Mouse (Mus musculus) limb, embryonic 14.5 days (tissue): ENCODE results near the gene Nol11. TPM values are rescaled to one million over a fixed set of nuclear protein-coding genes. Genes with fewer than 3 reads are reported as not detected.

ENCODE experiments used
- ATAC-seq: fragments of 200-750 bp; cut with Nextera tagmentation; 2 replicates; pipeline ENCODE4 v1.8.0; 2017; ENCODE audit warnings: low read depth, moderate number of reproducible peaks, moderate TSS enrichment; ENCODE audit not compliant: low FRiP score
- DNase-seq: peaks from one replicate; pipeline ENCODE4 v3.0.0-alpha.2; 2015; ENCODE audit warnings: low spot score
- H3K27ac ChIP-seq: fragments of 300-500 bp; sonication (generic); replicated peaks from 2 replicates; pipeline ENCODE4 v1.5.1; 2014; ENCODE audit warnings: low read depth, mild to moderate bottlenecking, low read length, moderate library complexity, mixed read lengths
- H3K27me3 ChIP-seq: fragments of 300-500 bp; sonication (generic); 2 replicates; pipeline ENCODE4 v1.6.1; 2014; ENCODE audit warnings: low read length, mixed read lengths; ENCODE audit not compliant: control insufficient read depth, insufficient read depth
- H3K36me3 ChIP-seq: fragments of 300-500 bp; sonication (generic); 2 replicates; pipeline ENCODE4 v1.6.1; 2014; ENCODE audit warnings: mild to moderate bottlenecking, low read length, moderate library complexity, mixed read lengths; ENCODE audit not compliant: control insufficient read depth, insufficient read depth
- H3K4me1 ChIP-seq: fragments of 300-500 bp; sonication (generic); 2 replicates; pipeline ENCODE4 v1.6.1; 2014; ENCODE audit warnings: antibody characterized with exemption, low read length, mixed read lengths; ENCODE audit not compliant: control insufficient read depth, insufficient read depth
- H3K4me2 ChIP-seq: fragments of 300-500 bp; sonication (generic); replicated peaks from 2 replicates; pipeline ENCODE4 v1.6.1; 2014; ENCODE audit warnings: low read depth, mild to moderate bottlenecking, low read length, moderate library complexity; ENCODE audit not compliant: severe bottlenecking
- H3K4me3 ChIP-seq: fragments of 300-500 bp; sonication (generic); replicated peaks from 2 replicates; pipeline ENCODE4 v1.5.1; 2014; ENCODE audit warnings: low read length
- H3K9ac ChIP-seq: fragments of 300-500 bp; sonication (generic); 2 replicates; pipeline ENCODE4 v1.6.1; 2014; ENCODE audit warnings: mild to moderate bottlenecking, low read depth, low read length, moderate library complexity; ENCODE audit not compliant: severe bottlenecking
- H3K9me3 ChIP-seq: fragments of 300-500 bp; sonication (generic); 2 replicates; pipeline ENCODE4 v1.6.1; 2016; ENCODE audit warnings: low read length; ENCODE audit not compliant: control insufficient read depth
- POLR2A ChIP-seq: fragments of 200-500 bp; IDR thresholded peaks from 2 replicates; pipeline ENCODE4 v1.8.0; 2012; ENCODE audit warnings: inconsistent platforms, mild to moderate bottlenecking, moderate library complexity, borderline replicate concordance; ENCODE audit not compliant: insufficient read depth, insufficient read length; ENCODE audit errors: extremely low read depth
- WGBS: fragments of 180-500 bp; shearing (Covaris S2); extraction: QIAGEN DNeasy Blood & Tissue Kit; methylation state at CpG from one replicate; pipeline ENCODE4 v1.1.7; 2014; 5-methylcytosine and 5-hydroxymethylcytosine counted together
- polyA plus RNA-seq, 2 experiments: library from polyadenylated mRNA; depleted of rRNA in 1 of 2; stranded (reverse) in 1 of 2; unstranded in 1 of 2; fragments of >200 nt; fragmentation: Nextera tagmentation in 1 of 2; extraction: Ambion mirVana in 1 of 2; gene quantifications; 2 replicates each; pipeline versions ENCODE4 v1.2.1 to v1.2.3; 2012 to 2014

The Nol11 gene
- polyA plus RNA-seq, 2 experiments, result 28.0 to 45.4 TPM

GRCm38 (mm10) chr11:107222531-107223168, 33.5 kb upstream of the Nol11 start:
- Histone ChIP-seq H3K27ac (0 out of 2 replicates have a peak overlapping the region, but pooled peaks have one; percentile 14), H3K9me3 (no peaks in the 10 kb centered on the region), H3K36me3 (peaks cover 11% of the 10 kb centered on the region), H3K27me3 (no peaks in the 10 kb centered on the region), H3K9ac (no peak overlapping the region), H3K4me2 (no peak overlapping the region), H3K4me1 (no peaks in the 10 kb centered on the region; the same call in 1 of the 2 replicates), H3K4me3 (no peak overlapping the region)
- no peak for TF ChIP-seq POLR2A
- ATAC-seq (no peak), DNase-seq (no peak)
- 56% methylated on average over 12 of the region's 12 CpGs for WGBS

GRCm38 (mm10) chr11:107215111-107215510, 25.9 kb upstream of the Nol11 start:
- 94% methylated on average over 9 of the region's 9 CpGs for WGBS
- no peak for ATAC-seq
- no peak overlapping the region for H3K4me2 ChIP-seq

GRCm38 (mm10) chr11:107213745-107214144, 24.6 kb upstream of the Nol11 start:
- H3K27me3 ChIP-seq, result no peaks in the 10 kb centered on the region
- H3K27ac ChIP-seq, result no peak overlapping the region
- no peak overlapping the region for H3K4me3 ChIP-seq
- no peak overlapping the region for H3K9ac ChIP-seq
- peak; percentile 63 for DNase-seq
- no peaks in the 10 kb centered on the region for H3K4me1 ChIP-seq
- 78% methylated on average over 5 of the region's 5 CpGs for WGBS
- no peaks in the 10 kb centered on the region for H3K9me3 ChIP-seq
- ATAC-seq, result no peak
- peaks cover 5% of the 10 kb centered on the region; the same call in 1 of the 2 replicates for H3K36me3 ChIP-seq
- TF ChIP-seq POLR2A, result no peak
- no peak overlapping the region for H3K4me2 ChIP-seq

More at GRCm38 (mm10) chr11:107215111-107215510, 25.9 kb upstream of the Nol11 start:
- no peak for DNase-seq
- H3K27ac ChIP-seq, result no peak overlapping the region
- H3K4me1 ChIP-seq, result no peaks in the 10 kb centered on the region
- H3K9ac ChIP-seq, result no peak overlapping the region
- TF ChIP-seq POLR2A, result no peak
- no peaks in the 10 kb centered on the region for H3K9me3 ChIP-seq
- H3K36me3 ChIP-seq, result peaks cover 10% of the 10 kb centered on the region; the same call in 1 of the 2 replicates
- no peak overlapping the region for H3K4me3 ChIP-seq
- H3K27me3 ChIP-seq, result no peaks in the 10 kb centered on the region

- no peak for TF ChIP-seq POLR2A
- WGBS, result 76% methylated on average over 13 of the region's 13 CpGs
- Histone ChIP-seq H3K4me3 (no peak overlapping the region), H3K9ac (no peak overlapping the region), H3K27ac (no peak overlapping the region), H3K27me3 (no peaks in the 10 kb centered on the region), H3K9me3 (no peaks in the 10 kb centered on the region), H3K4me1 (no peaks in the 10 kb centered on the region), H3K4me2 (no peak overlapping the region), H3K36me3 (peaks cover 8% of the 10 kb centered on the region; the same call in 1 of the 2 replicates)
- DNase-seq (no peak), ATAC-seq (no peak)
These were observed 20.6 kb upstream of the Nol11 start for GRCm38 (mm10) chr11:107209818-107210217.

- Histone ChIP-seq H3K36me3 (no peaks in the 10 kb centered on the region), H3K4me2 (no peak overlapping the region), H3K9ac (no peak overlapping the region), H3K4me3 (no peak overlapping the region), H3K9me3 (no peaks in the 10 kb centered on the region), H3K27me3 (no peaks in the 10 kb centered on the region), H3K4me1 (no peaks in the 10 kb centered on the region), H3K27ac (no peak overlapping the region)
- no peak for TF ChIP-seq POLR2A
- no peak for ATAC-seq
- DNase-seq, result no peak
- WGBS, result 84% methylated on average over 11 of the region's 11 CpGs
These were observed 12.6 kb upstream of the Nol11 start for GRCm38 (mm10) chr11:107201773-107202172.
